Mouse (Mus musculus): ENCODE results near the gene Ifrd2.

DNA sequence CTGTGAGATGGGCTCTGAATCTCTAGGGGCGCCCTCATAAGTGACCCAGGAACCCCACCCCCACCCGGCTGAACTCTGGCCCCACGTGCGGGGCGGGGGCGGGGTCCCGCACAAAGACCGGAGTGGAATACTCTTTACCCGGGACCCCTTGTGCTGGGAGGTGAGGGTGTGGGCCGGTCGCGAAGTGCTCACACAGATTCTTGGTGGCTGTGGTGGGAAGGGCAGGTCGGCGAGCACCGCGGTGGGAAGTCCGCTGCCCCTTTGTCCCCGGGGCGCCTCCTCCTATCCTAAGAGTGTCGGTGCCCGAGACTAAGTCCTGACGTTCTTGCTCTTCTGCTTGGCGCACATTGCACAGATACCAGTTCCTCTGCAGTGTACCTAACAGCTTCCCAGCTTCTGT, 18.2 kb upstream of the Ifrd2 start:
- TF ChIP-seq CTCF (IDR thresholded peaks at IDR 0.05; ENCODE audit: control insufficient read depth, insufficient read depth, insufficient read length) = no peak
- TF ChIP-seq MAX (IDR thresholded peaks at IDR 0.05) = peak; percentile 3
- no peak for TF ChIP-seq FOSL1 (IDR thresholded peaks at IDR 0.05; ENCODE audit: insufficient read depth, low read length, poor library complexity, severe bottlenecking)
- TF ChIP-seq MYOG (IDR thresholded peaks at IDR 0.05; ENCODE audit: control insufficient read depth, extremely low read depth, insufficient read length) = no peak
- no peak for TF ChIP-seq USF1 (IDR thresholded peaks at IDR 0.05; ENCODE audit: low read depth)
- TF ChIP-seq CEBPB (IDR thresholded peaks at IDR 0.05; ENCODE audit: low read depth) = no peak
